ENCODE assay signal across 14 mouse cellular contexts in genomic region chr3:145858388-145858787, GRCm38 (mm10).
DNase-seq lines count a peak whose midpoint lies in the region.
"Had no signal": no experiment of that assay in that cellular context is flagged by ENCODE, and none has a peak within 500 bp of the region (broad histone marks: within the 10 kb centered on the region; RNA-seq: fewer than 3 reads in every experiment).

No protein-coding gene starts in this region.

- peak; percentile 17 for DNase-seq in embryo, embryonic 10 days (ENCODE audit: low spot score)
- no peak for DNase-seq in embryo, embryonic 11 days
- DNase-seq in kidney, adult 9 months: peak; percentile 21
- no peak for DNase-seq in kidney, adult 18-20 months
- DNase-seq in lung, postnatal 36 days: peak; percentile 38
- no peak for DNase-seq in lung, postnatal 14 days
- DNase-seq in urinary bladder, postnatal 36 days (ENCODE audit: low spot score in 2 of 2): no peak
- DNase-seq in retina, postnatal 1 day: no peak
- DNase-seq: adrenal gland, postnatal 10 days; cerebellum, adult 11 months; cerebellum, postnatal 14 days; gastrocnemius, postnatal 10 days; right cerebral cortex, adult 18-20 months; thymus, postnatal 25 days had no signal

Comparison
In these comparisons a context has a peak if more than half of its experiments do, and no peak if none do; other contexts are left out.
1. DNase-seq: peak in embryo, embryonic 10 days (single experiment), kidney, adult 9 months (single experiment) and lung, postnatal 36 days (single experiment); none in embryo, embryonic 11 days (single experiment), kidney, adult 18-20 months (single experiment), lung, postnatal 14 days (single experiment), urinary bladder, postnatal 36 days (0 of 2) and retina, postnatal 1 day (single experiment).